Mouse (Mus musculus): ENCODE measurements at regions not wholly inside any gene's neighbourhood (a gene's known extent, or its start where the extent isn't known, plus 50 kb on each side); places are given as distances from the start of the nearest gene placed in this dataset.

- H3K4me3 ChIP-seq (ENCODE audit: insufficient read depth, low read depth, low read length) = no peak overlapping the region
- TF ChIP-seq POLR2A (IDR thresholded peaks at IDR 0.05; ENCODE audit: insufficient read depth, low read depth, low read length) = no peak
- TF ChIP-seq CTCF (IDR thresholded peaks at IDR 0.05; ENCODE audit: insufficient read depth, low read depth, low read length) = no peak
- WGBS = 87% methylated on average over 1 of the region's 1 CpGs
Measured at GRCm38 (mm10) chr6:98609133-98609532, 266.6 kb upstream of the Gm765 start.

DNA sequence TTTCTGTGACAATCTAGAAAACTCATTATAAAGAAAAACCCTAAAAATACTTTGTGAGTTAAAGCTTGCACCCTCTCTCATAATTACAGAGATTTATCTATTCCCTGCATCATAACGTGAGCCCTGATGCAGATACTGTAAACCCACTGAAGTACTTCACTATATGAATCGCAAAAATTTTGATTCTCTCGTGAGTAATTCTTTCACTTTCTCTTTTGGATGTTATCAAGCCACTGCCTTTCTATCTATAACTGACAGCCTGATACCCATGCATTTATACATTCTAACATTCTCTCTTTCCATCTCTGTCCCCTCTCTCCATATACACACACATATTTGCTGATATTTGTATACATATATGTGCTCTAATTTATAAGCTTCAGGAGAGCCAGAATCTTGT, 264.1 kb upstream of the Gm765 start:
- Histone ChIP-seq H3K27ac (ENCODE audit: insufficient read depth, low read depth, low read length) (no peak overlapping the region), H3K4me3 (ENCODE audit: insufficient read depth, low read depth, low read length) (no peak overlapping the region), H3K4me1 (ENCODE audit: control insufficient read depth, insufficient read depth, low read length) (no peaks in the 10 kb centered on the region)
- WGBS = 92% methylated on average over 3 of the region's 3 CpGs
- TF ChIP-seq CTCF (IDR thresholded peaks at IDR 0.05; ENCODE audit: insufficient read depth, low read depth, low read length) = no peak
- TF ChIP-seq POLR2A (IDR thresholded peaks at IDR 0.05; ENCODE audit: insufficient read depth, low read depth, low read length) = no peak

More at GRCm38 (mm10) chr6:98609133-98609532, 266.6 kb upstream of the Gm765 start:
- no peaks in the 10 kb centered on the region for H3K4me1 ChIP-seq (ENCODE audit: control insufficient read depth, insufficient read depth, low read length)
- no peak overlapping the region for H3K27ac ChIP-seq (ENCODE audit: insufficient read depth, low read depth, low read length)

- 95% methylated on average over 6 of the region's 6 CpGs for WGBS
- no peak for TF ChIP-seq POLR2A (IDR thresholded peaks at IDR 0.05; ENCODE audit: insufficient read depth, low read depth, low read length)
- TF ChIP-seq CTCF (IDR thresholded peaks at IDR 0.05; ENCODE audit: insufficient read depth, low read depth, low read length) = no peak
- Histone ChIP-seq H3K27ac (ENCODE audit: insufficient read depth, low read depth, low read length) (no peak overlapping the region), H3K4me3 (ENCODE audit: insufficient read depth, low read depth, low read length) (no peak overlapping the region), H3K4me1 (ENCODE audit: control insufficient read depth, insufficient read depth, low read length) (no peaks in the 10 kb centered on the region)
Measured at GRCm38 (mm10) chr6:98597612-98598011, 255.1 kb upstream of the Gm765 start.

DNA sequence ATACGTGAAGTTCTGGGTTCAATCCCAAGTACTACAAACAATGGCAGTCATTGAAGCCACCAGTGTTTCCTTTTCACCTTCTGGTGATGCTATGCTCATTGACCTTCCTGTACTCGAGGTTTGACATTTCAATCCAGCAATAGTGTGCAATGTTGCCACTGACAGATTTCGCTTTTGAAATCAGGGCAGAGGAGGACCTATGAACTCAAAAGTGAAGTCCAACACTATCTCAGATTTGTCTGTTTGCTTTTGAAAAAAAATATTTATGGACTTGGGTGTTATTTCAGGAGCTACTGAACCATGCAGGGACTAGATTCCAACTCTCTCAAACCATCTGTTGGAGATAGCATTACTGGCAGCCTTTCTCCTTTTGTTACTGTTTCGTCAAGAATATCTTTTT, 248.4 kb upstream of the Gm765 start:
- 80% methylated on average over 4 of the region's 4 CpGs for WGBS
- H3K27ac ChIP-seq (ENCODE audit: insufficient read depth, low read depth, low read length) = no peak overlapping the region
- TF ChIP-seq CTCF (IDR thresholded peaks at IDR 0.05; ENCODE audit: insufficient read depth, low read depth, low read length) = no peak
- TF ChIP-seq POLR2A (IDR thresholded peaks at IDR 0.05; ENCODE audit: insufficient read depth, low read depth, low read length) = no peak
- no peaks in the 10 kb centered on the region for H3K4me1 ChIP-seq (ENCODE audit: control insufficient read depth, insufficient read depth, low read length)
- H3K4me3 ChIP-seq (ENCODE audit: insufficient read depth, low read depth, low read length) = no peak overlapping the region

DNA sequence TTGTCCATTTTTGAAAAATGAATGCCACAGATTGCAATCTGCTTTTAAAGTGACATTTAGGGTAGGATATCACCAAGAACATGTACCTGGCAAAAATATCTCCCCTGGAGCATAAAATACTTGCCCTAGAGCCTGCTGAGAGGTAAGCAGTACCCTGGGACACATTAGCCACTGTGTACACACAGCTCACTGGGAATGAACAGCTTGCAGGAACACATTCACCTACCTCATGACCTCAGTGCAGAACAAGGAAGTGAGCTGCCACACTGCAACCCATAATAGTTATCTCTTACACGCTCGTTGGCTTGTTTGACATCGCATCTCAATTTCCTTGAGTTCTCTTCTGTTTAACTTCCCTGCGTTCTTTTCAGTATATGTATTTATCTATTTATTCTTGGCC, 246.4 kb upstream of the Gm765 start:
- Histone ChIP-seq H3K4me3 (ENCODE audit: insufficient read depth, low read depth, low read length) (no peak overlapping the region), H3K27ac (ENCODE audit: insufficient read depth, low read depth, low read length) (no peak overlapping the region), H3K4me1 (ENCODE audit: control insufficient read depth, insufficient read depth, low read length) (no peaks in the 10 kb centered on the region)
- WGBS = 93% methylated on average over 4 of the region's 4 CpGs
- no peak for TF ChIP-seq CTCF (IDR thresholded peaks at IDR 0.05; ENCODE audit: insufficient read depth, low read depth, low read length)
- TF ChIP-seq POLR2A (IDR thresholded peaks at IDR 0.05; ENCODE audit: insufficient read depth, low read depth, low read length) = no peak

- TF ChIP-seq POLR2A (IDR thresholded peaks at IDR 0.05; ENCODE audit: insufficient read depth, low read depth, low read length) (no peak), CTCF (IDR thresholded peaks at IDR 0.05; ENCODE audit: insufficient read depth, low read depth, low read length) (no peak)
- no peak overlapping the region for H3K27ac ChIP-seq (ENCODE audit: insufficient read depth, low read depth, low read length)
- 84% methylated on average over 4 of the region's 4 CpGs for WGBS
- no peaks in the 10 kb centered on the region for H3K4me1 ChIP-seq (ENCODE audit: control insufficient read depth, insufficient read depth, low read length)
- no peak overlapping the region for H3K4me3 ChIP-seq (ENCODE audit: insufficient read depth, low read depth, low read length)
Measured at GRCm38 (mm10) chr6:98584541-98584940, 242.0 kb upstream of the Gm765 start.

DNA sequence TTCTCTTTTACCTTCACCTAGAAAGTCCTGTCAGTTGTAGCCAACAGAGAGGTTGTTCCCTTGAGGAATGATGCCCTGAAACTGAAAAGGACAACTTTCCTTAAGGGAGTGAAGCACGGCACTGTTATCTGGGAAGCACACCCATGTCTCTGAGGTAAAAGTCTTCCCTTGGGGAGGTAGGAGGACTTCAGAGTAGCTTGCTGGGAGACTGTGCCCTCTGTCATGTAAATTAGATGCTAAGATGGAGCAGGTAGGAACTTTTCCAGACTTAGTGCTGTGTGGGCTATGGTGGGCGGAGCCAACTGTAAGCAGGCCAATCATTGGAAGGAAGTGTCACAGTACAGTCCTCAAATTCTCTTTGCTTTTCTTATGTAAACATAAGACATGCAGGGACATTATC, 240.3 kb upstream of the Gm765 start:
- H3K27ac ChIP-seq (ENCODE audit: insufficient read depth, low read depth, low read length) = no peak overlapping the region
- WGBS = 88% methylated on average over 2 of the region's 2 CpGs

DNA sequence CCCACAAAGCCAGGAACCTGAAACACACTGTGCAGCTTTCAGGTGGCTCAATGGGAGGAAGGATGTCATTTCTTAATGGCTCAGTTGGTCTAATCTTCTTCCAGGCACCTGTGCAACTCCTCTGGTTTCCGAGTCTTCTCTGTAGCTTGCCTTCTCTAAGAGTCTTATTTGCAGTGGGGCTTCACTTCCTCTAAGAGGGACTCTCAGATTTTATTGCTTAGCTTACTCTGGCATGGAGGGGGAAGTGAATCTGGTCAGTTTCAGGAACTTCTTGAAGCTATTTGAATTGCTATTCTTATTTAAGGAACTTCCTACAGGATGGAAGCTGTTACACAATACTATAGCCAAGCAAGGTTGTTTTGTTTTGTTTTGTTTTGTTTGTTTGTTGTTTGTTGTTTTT, 232.7 kb upstream of the Gm765 start:
- WGBS = 91% methylated on average over 1 of the region's 1 CpGs
- no peak overlapping the region for H3K4me3 ChIP-seq (ENCODE audit: insufficient read depth, low read depth, low read length)
- no peak overlapping the region for H3K27ac ChIP-seq (ENCODE audit: insufficient read depth, low read depth, low read length)
- TF ChIP-seq CTCF (IDR thresholded peaks at IDR 0.05; ENCODE audit: insufficient read depth, low read depth, low read length) (no peak), POLR2A (IDR thresholded peaks at IDR 0.05; ENCODE audit: insufficient read depth, low read depth, low read length) (no peak)
- H3K4me1 ChIP-seq (ENCODE audit: control insufficient read depth, insufficient read depth, low read length) = no peaks in the 10 kb centered on the region

More for the DNA sequence above, 240.3 kb upstream of the Gm765 start:
- H3K4me1 ChIP-seq (ENCODE audit: control insufficient read depth, insufficient read depth, low read length) = no peaks in the 10 kb centered on the region
- H3K4me3 ChIP-seq (ENCODE audit: insufficient read depth, low read depth, low read length) = no peak overlapping the region
- TF ChIP-seq CTCF (IDR thresholded peaks at IDR 0.05; ENCODE audit: insufficient read depth, low read depth, low read length) (no peak), POLR2A (IDR thresholded peaks at IDR 0.05; ENCODE audit: insufficient read depth, low read depth, low read length) (no peak)

DNA sequence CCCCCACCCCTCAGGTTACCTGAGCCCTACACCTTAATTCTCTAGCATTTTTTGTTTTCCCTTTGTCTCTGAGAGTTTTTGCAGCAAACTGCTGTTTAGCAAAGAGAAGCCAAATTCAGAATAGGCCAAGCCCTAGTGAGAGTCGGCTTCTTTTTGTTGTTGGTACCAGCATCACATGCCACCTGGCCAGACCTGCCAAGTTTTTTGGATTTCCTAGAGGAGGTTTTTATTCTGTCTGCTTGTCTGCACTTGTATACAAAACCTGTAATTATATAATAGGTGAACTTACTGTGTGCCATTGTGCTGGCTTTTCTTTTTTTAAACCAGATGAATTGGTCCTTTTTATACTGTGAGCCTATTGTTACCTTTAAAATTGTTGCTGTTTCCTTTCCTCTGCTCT, 213.1 kb upstream of the Gm765 start:
- H3K4me1 ChIP-seq (ENCODE audit: control insufficient read depth, insufficient read depth, low read length) = no peaks in the 10 kb centered on the region
- 80% methylated on average over 1 of the region's 1 CpGs for WGBS
- TF ChIP-seq CTCF (IDR thresholded peaks at IDR 0.05; ENCODE audit: insufficient read depth, low read depth, low read length) = no peak
- TF ChIP-seq POLR2A (IDR thresholded peaks at IDR 0.05; ENCODE audit: insufficient read depth, low read depth, low read length) = no peak
- no peak overlapping the region for H3K27ac ChIP-seq (ENCODE audit: insufficient read depth, low read depth, low read length)
- H3K4me3 ChIP-seq (ENCODE audit: insufficient read depth, low read depth, low read length) = no peak overlapping the region

DNA sequence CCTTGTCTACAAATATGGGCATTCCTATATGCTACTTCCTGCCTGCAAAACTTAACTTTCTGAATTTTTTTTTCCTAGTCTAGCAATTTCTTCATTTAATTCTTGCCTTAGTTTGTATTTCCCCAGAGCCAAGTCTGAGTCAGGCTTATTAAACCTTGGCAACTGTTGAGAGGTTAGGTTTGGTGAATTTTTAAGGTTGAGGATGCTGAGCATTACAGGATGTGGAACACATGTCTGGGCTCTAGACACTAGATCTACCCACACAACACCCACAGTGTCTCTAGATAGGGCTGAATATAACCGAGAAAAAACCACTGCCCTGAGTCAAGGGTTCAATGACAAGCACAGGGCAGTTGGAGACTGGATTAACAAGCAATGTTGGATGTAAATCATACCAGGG, 211.4 kb upstream of the Gm765 start:
- Histone ChIP-seq H3K27ac (ENCODE audit: insufficient read depth, low read depth, low read length) (no peak overlapping the region), H3K4me1 (ENCODE audit: control insufficient read depth, insufficient read depth, low read length) (no peaks in the 10 kb centered on the region), H3K4me3 (ENCODE audit: insufficient read depth, low read depth, low read length) (no peak overlapping the region)
- 76% methylated on average over 1 of the region's 1 CpGs for WGBS
- no peak for TF ChIP-seq CTCF (IDR thresholded peaks at IDR 0.05; ENCODE audit: insufficient read depth, low read depth, low read length)
- TF ChIP-seq POLR2A (IDR thresholded peaks at IDR 0.05; ENCODE audit: insufficient read depth, low read depth, low read length) = no peak
